Mouse (Mus musculus) limb, embryonic 10.5 days (tissue): ENCODE data around the gene Rbm25. TPM values are rescaled to one million over a fixed set of nuclear protein-coding genes. Genes with fewer than 3 reads are reported as not detected.
"Not testable (repeated sequence)": the region's sequence is repeated elsewhere in the genome, so short reads cannot be mapped to it uniquely, and the experiment has no call there.

Experiments used
- DNase-seq: peaks from one replicate; pipeline ENCODE4 v3.0.0-alpha.2; 2017; ENCODE audit warnings: low spot score
- H3K27ac ChIP-seq: fragments of 300-500 bp; sonication (generic); 2 replicates; pipeline ENCODE4 v1.5.1; 2016; ENCODE audit warnings: mild to moderate bottlenecking
- H3K27me3 ChIP-seq: fragments of 300-500 bp; sonication (generic); 2 replicates; pipeline ENCODE4 v1.6.1; 2016; ENCODE audit warnings: low read depth, mild to moderate bottlenecking; ENCODE audit not compliant: poor library complexity, severe bottlenecking
- H3K36me3 ChIP-seq: fragments of 300-500 bp; sonication (generic); 2 replicates; pipeline ENCODE4 v1.6.1; 2016; ENCODE audit warnings: mild to moderate bottlenecking, moderate library complexity
- H3K4me1 ChIP-seq: fragments of 300-500 bp; sonication (generic); 2 replicates; pipeline ENCODE4 v1.6.1; 2016
- H3K4me3 ChIP-seq: fragments of 300-500 bp; sonication (generic); 2 replicates; pipeline ENCODE4 v1.5.1; 2016; ENCODE audit warnings: mild to moderate bottlenecking, moderate library complexity
- H3K9me3 ChIP-seq: fragments of 300-500 bp; sonication (generic); replicated peaks from 2 replicates; pipeline ENCODE4 v1.6.1; 2016; ENCODE audit warnings: mild to moderate bottlenecking
- whole genome bisulfite sequencing: fragments of 180-500 bp; shearing (Covaris S2); methylation state at CpG from one replicate; pipeline ENCODE4 v1.1.7; 2016; 5-methylcytosine and 5-hydroxymethylcytosine counted together
- polyA plus RNA-seq: library from polyadenylated mRNA; unstranded; fragments of >200 nt; fragmentation: Nextera tagmentation; extraction: Ambion mirVana; gene quantifications from 2 replicates; pipeline ENCODE4 v1.2.1, GENCODE M21; 2016

Rbm25 gene
- 282 and 308 TPM in 2 replicates for polyA plus RNA-seq

- H3K9me3 ChIP-seq, DNase-seq, H3K4me1 ChIP-seq, H3K27me3 ChIP-seq: not testable (repeated sequence)
- WGBS: no CpG with 5 or more reads among the region's 5 CpGs
- H3K4me3 ChIP-seq: peak within 1 kb of the TSS; percentile 96
- H3K36me3 ChIP-seq: peaks cover 22% of the 10 kb centered on the region
- peak within 1 kb of the TSS; percentile 99 for H3K27ac ChIP-seq
Measured at GRCm38 (mm10) chr12:83630936-83631335, at the start of gene Rbm25. Gene Rbm25, plus strand, starts transcription at chr12:83631236.

GRCm38 (mm10) chr12:83582106-83582505 lies 48.9 kb upstream of the Rbm25 start:
- no peak overlapping the region for H3K27ac ChIP-seq
- H3K4me3 ChIP-seq: no peak overlapping the region
- no peaks in the 10 kb centered on the region for H3K4me1 ChIP-seq
- peaks cover 60% of the 10 kb centered on the region for H3K36me3 ChIP-seq
- no peaks in the 10 kb centered on the region for H3K27me3 ChIP-seq
- 78% methylated on average over 4 of the region's 4 CpGs for WGBS
- no peaks in the 10 kb centered on the region for H3K9me3 ChIP-seq
- no peak for DNase-seq

DNA sequence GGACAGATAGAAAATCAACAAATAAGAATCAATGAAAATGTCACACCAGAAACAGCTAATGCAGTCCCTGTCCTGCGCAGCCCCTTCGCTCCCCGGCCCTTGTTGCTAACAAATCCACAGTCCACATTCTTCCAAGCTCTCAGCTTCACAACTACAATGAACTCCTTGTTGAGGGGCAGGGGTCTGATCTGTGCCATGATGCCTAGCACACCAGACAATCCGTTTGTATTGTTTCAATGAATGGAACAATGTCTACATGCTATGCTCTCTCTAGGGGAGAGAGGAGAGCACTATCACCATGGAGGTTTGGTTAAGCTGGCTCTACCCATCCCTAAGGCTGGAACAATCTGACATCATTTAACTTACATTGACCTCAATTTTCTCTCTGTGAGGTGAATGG lies 48.3 kb upstream of the Rbm25 start:
- Histone ChIP-seq H3K27ac (no peak overlapping the region), H3K9me3 (no peaks in the 10 kb centered on the region), H3K4me3 (no peak overlapping the region), H3K27me3 (no peaks in the 10 kb centered on the region), H3K4me1 (no peaks in the 10 kb centered on the region), H3K36me3 (peaks cover 61% of the 10 kb centered on the region)
- 89% methylated on average over 4 of the region's 4 CpGs for WGBS
- DNase-seq: no peak

GRCm38 (mm10) chr12:83586628-83587027 lies 44.4 kb upstream of the Rbm25 start:
- no peak for DNase-seq
- no peaks in the 10 kb centered on the region for H3K4me1 ChIP-seq
- no peak overlapping the region for H3K4me3 ChIP-seq
- no peaks in the 10 kb centered on the region for H3K27me3 ChIP-seq
- 94% methylated on average over 5 of the region's 5 CpGs for WGBS
- no peaks in the 10 kb centered on the region for H3K9me3 ChIP-seq
- peaks cover 83% of the 10 kb centered on the region for H3K36me3 ChIP-seq
- H3K27ac ChIP-seq: no peak overlapping the region

DNA sequence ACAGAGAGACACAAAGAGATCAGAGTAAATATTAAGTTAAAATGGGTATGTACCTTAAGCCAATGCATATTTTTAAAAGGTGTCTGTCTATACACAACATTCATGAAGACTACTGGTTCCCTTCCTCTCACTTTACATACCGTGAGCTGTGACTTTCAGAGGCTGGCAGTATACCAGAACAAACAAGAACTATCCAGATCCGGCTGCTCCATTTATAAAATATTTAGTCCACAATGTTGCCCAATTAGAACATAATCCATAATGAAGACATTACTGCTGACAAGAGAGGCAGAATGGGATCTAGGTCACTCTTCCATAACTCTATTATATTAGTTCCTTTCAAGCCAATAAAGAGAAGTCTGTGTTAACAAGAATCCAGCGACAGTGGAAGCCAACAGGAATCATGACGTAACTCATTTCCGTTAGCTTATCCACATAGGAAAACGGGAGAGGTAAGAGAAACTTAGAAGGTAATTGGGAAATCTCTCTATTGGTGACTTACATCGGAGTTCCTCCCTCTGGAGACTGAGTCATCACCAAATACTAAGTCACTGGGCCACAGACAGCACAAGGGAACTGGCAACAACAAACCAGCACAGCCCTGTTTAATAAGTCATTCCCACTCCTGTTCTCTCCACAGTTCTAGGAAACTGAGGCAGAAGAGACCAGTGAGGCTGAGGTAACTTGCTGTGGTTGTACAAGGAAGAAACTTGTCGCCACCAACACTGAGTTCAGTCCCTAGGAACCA lies 39.1 kb upstream of the Rbm25 start:
- no peak overlapping the region for H3K4me3 ChIP-seq
- no peak overlapping the region for H3K27ac ChIP-seq
- H3K4me1 ChIP-seq: peaks cover 9% of the 10 kb centered on the region; the same call in 1 of the 2 replicates
- H3K27me3 ChIP-seq: no peaks in the 10 kb centered on the region
- 96% methylated on average over 8 of the region's 8 CpGs for WGBS
- H3K9me3 ChIP-seq: no peaks in the 10 kb centered on the region
- DNase-seq: no peak
- peaks cover 80% of the 10 kb centered on the region for H3K36me3 ChIP-seq

DNA sequence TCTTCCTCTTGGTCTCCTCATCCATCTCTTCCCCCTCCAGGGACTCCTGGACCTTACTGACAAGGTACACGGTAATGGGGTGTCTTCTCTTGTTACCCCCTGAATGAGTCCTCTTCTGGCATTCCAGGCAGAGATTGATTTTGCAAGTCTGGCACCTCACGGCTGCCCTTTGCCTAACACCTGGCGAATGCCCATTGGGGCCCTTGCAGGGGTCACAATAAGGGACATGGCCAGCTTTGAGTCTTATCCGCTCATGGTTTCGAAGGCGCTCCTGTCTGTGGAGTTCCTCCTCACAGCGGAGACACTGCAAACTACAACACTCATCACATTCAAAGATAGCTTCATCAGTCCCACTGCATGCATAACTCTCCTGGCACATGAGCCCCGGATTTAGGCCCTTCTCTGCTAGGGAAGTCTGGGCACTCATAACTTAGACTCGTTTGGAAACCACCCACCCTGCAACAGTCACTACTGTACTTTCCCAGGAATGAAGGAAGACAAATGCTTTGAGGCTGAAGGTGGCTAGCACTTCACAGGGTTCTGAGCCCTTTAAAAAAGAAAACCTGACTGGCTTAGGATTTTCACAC lies 36.5 kb upstream of the Rbm25 start:
- Histone ChIP-seq H3K4me1 (peaks cover 9% of the 10 kb centered on the region; the same call in 1 of the 2 replicates), H3K9me3 (no peaks in the 10 kb centered on the region), H3K4me3 (no peak overlapping the region), H3K36me3 (peaks cover 54% of the 10 kb centered on the region), H3K27ac (no peak overlapping the region), H3K27me3 (no peaks in the 10 kb centered on the region)
- no peak for DNase-seq
- WGBS: 89% methylated on average over 9 of the region's 9 CpGs

DNA sequence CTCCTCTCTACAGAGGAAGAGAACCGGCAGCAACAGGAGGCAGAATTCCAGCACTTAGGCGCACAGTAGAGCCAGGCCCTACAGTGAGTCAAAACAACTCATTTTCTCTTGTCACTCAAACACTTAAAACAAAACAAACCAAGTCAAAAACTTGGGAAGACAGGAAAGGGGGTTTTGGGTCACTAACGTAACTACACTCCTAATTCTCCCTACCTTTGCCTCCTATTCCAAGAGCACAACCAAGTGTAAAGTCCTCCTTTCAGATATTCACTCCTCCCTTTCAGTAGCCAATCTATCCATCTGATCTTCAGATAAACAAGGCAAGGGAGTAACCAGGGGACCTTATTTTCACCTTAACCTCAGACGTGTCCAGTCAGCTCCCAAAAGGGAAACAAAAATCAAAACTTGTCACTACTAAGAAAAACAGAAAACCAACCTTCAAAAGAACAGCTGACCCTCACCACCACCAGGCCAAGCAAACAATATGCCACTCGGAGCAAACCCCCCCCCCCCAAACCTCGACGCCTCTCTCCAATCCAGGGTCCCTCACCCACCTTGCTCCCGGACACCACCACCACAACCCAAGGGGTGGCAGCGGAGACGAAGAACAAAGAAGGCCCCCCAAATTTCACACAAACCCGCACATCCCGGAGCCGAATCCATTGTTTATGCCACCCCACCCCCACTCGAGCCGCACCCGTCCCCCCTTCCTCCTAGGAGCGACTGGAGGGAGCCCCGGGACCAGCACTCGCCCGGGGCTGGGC lies 34.7 kb upstream of the Rbm25 start:
- no peak for DNase-seq
- Histone ChIP-seq H3K9me3 (no peaks in the 10 kb centered on the region), H3K27me3 (no peaks in the 10 kb centered on the region), H3K27ac (peak overlapping the region; percentile 93), H3K36me3 (peaks cover 35% of the 10 kb centered on the region), H3K4me1 (peaks cover 9% of the 10 kb centered on the region; the same call in 1 of the 2 replicates), H3K4me3 (peak overlapping the region; percentile 97)
- 7% methylated on average over 20 of the region's 20 CpGs for WGBS

DNA sequence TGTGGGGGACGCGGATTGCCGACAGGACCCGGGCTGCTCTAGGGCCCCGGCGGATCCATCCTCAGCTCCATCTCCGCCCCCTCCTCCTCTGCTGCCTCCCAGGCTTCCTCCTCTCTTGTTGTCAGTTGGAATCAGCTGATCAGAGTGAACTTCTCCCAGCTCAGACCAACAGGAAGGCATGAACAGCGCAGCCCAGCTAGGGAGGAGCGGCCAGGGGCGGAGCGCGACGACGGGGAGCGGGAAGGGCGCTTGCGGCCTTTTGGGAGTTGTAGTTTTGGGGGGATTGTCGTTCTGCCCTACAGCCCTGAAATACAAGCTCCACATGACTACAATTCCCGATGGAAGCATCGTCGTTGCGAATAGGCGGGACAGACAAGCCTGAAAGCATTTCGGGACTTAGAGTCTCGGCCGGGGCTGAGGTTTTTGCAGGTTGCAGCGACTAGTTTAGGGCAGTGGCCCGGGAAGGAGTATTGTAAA lies 34.0 kb upstream of the Rbm25 start, which contains the start of gene Zfyve1:
Gene Zfyve1 (minus strand): TSS at position 198 of the 477 bp plus-strand sequence.
- Histone ChIP-seq H3K9me3 (no peaks in the 10 kb centered on the region), H3K27ac (peak within 1 kb of the TSS; percentile 93), H3K4me1 (peaks cover 9% of the 10 kb centered on the region; the same call in 1 of the 2 replicates), H3K27me3 (no peaks in the 10 kb centered on the region), H3K36me3 (peaks cover 28% of the 10 kb centered on the region), H3K4me3 (peak within 1 kb of the TSS; percentile 97)
- WGBS: under 1% methylated on average over 28 of the region's 28 CpGs
- peak; percentile 92 for DNase-seq

DNA sequence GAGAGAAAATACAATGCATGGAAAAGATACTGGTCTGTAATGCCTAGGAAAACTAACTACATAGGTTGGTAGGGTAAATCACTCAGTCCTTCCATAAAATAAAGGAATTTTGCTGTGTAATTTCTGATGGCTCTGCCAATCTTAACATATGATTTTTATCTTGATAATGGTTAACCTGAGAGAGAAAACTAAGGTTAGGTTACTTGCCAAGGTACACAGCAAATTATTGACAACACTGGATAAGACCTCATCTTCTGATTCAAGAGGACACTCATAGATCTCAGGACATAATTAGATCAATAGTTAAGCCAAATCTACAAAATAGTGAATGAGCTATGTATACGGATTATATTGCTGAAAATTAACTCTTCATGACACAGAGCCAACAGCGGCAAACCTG lies 33.2 kb upstream of the Rbm25 start:
- DNase-seq: no peak
- 94% methylated on average over 2 of the region's 2 CpGs for WGBS
- Histone ChIP-seq H3K9me3 (no peaks in the 10 kb centered on the region), H3K36me3 (peaks cover 22% of the 10 kb centered on the region), H3K27me3 (no peaks in the 10 kb centered on the region), H3K4me3 (no peak overlapping the region), H3K27ac (no peak overlapping the region), H3K4me1 (peaks cover 9% of the 10 kb centered on the region; the same call in 1 of the 2 replicates)

GRCm38 (mm10) chr12:83602285-83602684 lies 28.8 kb upstream of the Rbm25 start:
- Histone ChIP-seq H3K36me3 (no peaks in the 10 kb centered on the region), H3K27me3 (no peaks in the 10 kb centered on the region), H3K4me1 (no peaks in the 10 kb centered on the region), H3K9me3 (no peaks in the 10 kb centered on the region), H3K4me3 (no peak overlapping the region), H3K27ac (no peak overlapping the region)
- DNase-seq: no peak
- 82% methylated on average over 5 of the region's 5 CpGs for WGBS

- 92% methylated on average over 2 of the region's 2 CpGs for WGBS
Measured at GRCm38 (mm10) chr12:83606411-83606810, 24.6 kb upstream of the Rbm25 start.

DNA sequence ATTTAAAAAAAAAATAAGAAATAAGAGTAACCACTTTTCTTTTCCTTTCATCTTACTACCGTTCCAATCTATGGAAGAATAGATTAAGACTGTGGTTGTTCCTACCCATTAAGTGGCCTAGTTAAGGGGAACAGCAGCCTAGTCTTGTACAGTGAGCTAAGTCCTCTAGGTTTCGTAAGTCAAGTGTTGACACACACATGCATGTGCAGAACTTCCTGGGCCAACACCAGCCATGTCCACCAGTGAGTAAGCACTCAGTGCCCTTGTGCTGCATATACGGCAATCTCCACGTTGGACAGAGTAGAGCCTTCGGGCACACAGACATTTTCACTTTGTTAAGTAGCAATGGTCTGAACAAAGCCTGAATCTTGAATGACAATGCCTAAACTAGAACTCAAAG lies 13.8 kb upstream of the Rbm25 start:
- DNase-seq: no peak
- Histone ChIP-seq H3K4me3 (no peak overlapping the region), H3K36me3 (no peaks in the 10 kb centered on the region), H3K27ac (no peak overlapping the region), H3K9me3 (no peaks in the 10 kb centered on the region), H3K27me3 (no peaks in the 10 kb centered on the region), H3K4me1 (no peaks in the 10 kb centered on the region)
- WGBS: 96% methylated on average over 5 of the region's 5 CpGs

More at GRCm38 (mm10) chr12:83606411-83606810, 24.6 kb upstream of the Rbm25 start:
- H3K9me3 ChIP-seq, H3K4me1 ChIP-seq, DNase-seq, H3K27me3 ChIP-seq, H3K36me3 ChIP-seq, H3K27ac ChIP-seq, H3K4me3 ChIP-seq: not testable (repeated sequence)

- H3K27ac ChIP-seq: no peak overlapping the region
- DNase-seq: no peak
- H3K4me1 ChIP-seq: no peaks in the 10 kb centered on the region
- no peak overlapping the region for H3K4me3 ChIP-seq
- H3K9me3 ChIP-seq: no peaks in the 10 kb centered on the region
- H3K36me3 ChIP-seq: no peaks in the 10 kb centered on the region
- 92% methylated on average over 2 of the region's 2 CpGs for WGBS
- no peaks in the 10 kb centered on the region for H3K27me3 ChIP-seq
Measured at GRCm38 (mm10) chr12:83618981-83619380, 12.1 kb upstream of the Rbm25 start.
